Mouse (Mus musculus) lung, embryonic 14.5 days (tissue): ENCODE data around the gene Ascc3. TPM values are rescaled to one million over a fixed set of nuclear protein-coding genes. Genes with fewer than 3 reads are reported as not detected.
A peak's percentile ranks its signal among the peaks of the same experiment; 100 is the strongest.

Source experiments
- ATAC-seq: fragments of 200-750 bp; cut with Nextera tagmentation; 2 replicates; pipeline ENCODE4 v1.8.0; 2017; ENCODE audit warnings: mild to moderate bottlenecking, moderate TSS enrichment, moderate library complexity; ENCODE audit not compliant: insufficient read depth
- DNase-seq: peaks from one replicate; pipeline ENCODE4 v3.0.0-alpha.2; 2015
- H3K27ac ChIP-seq: fragments of 300-500 bp; sonication (generic); 2 replicates; pipeline ENCODE4 v1.5.1; 2014; ENCODE audit warnings: low read depth, mild to moderate bottlenecking, moderate library complexity
- H3K27me3 ChIP-seq: fragments of 300-500 bp; sonication (generic); 2 replicates; pipeline ENCODE4 v1.6.1; 2014; ENCODE audit warnings: low read length, control low read depth; ENCODE audit not compliant: insufficient read depth
- H3K36me3 ChIP-seq: fragments of 300-500 bp; sonication (generic); 2 replicates; pipeline ENCODE4 v1.6.1; 2014; ENCODE audit warnings: control low read depth; ENCODE audit not compliant: insufficient read depth
- H3K4me1 ChIP-seq: fragments of 300-500 bp; sonication (generic); 2 replicates; pipeline ENCODE4 v1.6.1; 2014; ENCODE audit warnings: antibody characterized with exemption, control low read depth; ENCODE audit not compliant: insufficient read depth
- H3K4me2 ChIP-seq: fragments of 300-500 bp; sonication (generic); 2 replicates; pipeline ENCODE4 v1.6.1; 2014; ENCODE audit warnings: mild to moderate bottlenecking
- H3K4me3 ChIP-seq: fragments of 300-500 bp; sonication (generic); 2 replicates; pipeline ENCODE4 v1.5.1; 2014; ENCODE audit warnings: low read depth, low read length
- H3K9ac ChIP-seq: fragments of 300-500 bp; sonication (generic); 2 replicates; pipeline ENCODE4 v1.6.1; 2014
- H3K9me3 ChIP-seq: fragments of 300-500 bp; sonication (generic); 2 replicates; pipeline ENCODE4 v1.6.1; 2016; ENCODE audit warnings: low read depth, low read length, control low read depth
- CTCF ChIP-seq: IDR thresholded peaks from 2 replicates; pipeline ENCODE4 v1.5.1; 2016; ENCODE audit warnings: antibody characterized with exemption, low read depth
- WGBS: fragments of 180-500 bp; shearing (Covaris S2); extraction: QIAGEN DNeasy Blood & Tissue Kit; methylation state at CpG from one replicate; pipeline ENCODE4 v1.1.7; 2014; 5-methylcytosine and 5-hydroxymethylcytosine counted together
- polyA plus RNA-seq: library from polyadenylated mRNA; unstranded; fragments of >200 nt; fragmentation: Nextera tagmentation; extraction: Ambion mirVana; gene quantifications from 2 replicates; pipeline ENCODE4 v1.2.1, GENCODE M21; 2014

Gene Ascc3
- polyA plus RNA-seq, 1 experiment from 2014 or later, result 24.8 TPM

DNA sequence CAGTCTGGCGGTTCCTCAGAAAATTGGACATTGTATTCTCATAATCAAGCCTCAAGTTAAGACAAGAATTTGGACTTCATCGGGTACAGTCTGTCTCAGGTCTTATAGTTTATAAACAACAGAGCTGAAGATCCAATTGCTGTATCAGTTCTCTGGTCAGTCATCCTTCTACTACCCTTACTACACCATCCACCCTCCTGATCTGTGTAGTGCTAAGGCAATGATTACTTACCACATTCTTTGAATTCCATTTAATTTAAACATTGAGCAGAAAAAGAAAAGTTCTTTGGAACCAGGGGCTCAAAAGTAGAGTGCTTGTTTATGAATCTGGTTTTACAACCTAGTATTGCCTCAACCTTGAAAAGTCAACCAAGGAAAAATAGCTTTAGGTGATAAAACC is 213.7 kb downstream of the Ascc3 start:
- H3K36me3 ChIP-seq, result no peaks in the 10 kb centered on the region
- DNase-seq (peak; percentile 6), ATAC-seq (peak; percentile 66; the same call in 1 of the 2 replicates)
- no peak overlapping the region for H3K4me3 ChIP-seq
- 60% methylated on average over 2 of the region's 2 CpGs for WGBS
- H3K4me1 ChIP-seq, result no peaks in the 10 kb centered on the region
- H3K27me3 ChIP-seq, result no peaks in the 10 kb centered on the region
- no peak overlapping the region for H3K4me2 ChIP-seq
- H3K9me3 ChIP-seq, result no peaks in the 10 kb centered on the region
- TF ChIP-seq CTCF, result no peak
- no peak overlapping the region for H3K9ac ChIP-seq
- H3K27ac ChIP-seq, result no peak overlapping the region

DNA sequence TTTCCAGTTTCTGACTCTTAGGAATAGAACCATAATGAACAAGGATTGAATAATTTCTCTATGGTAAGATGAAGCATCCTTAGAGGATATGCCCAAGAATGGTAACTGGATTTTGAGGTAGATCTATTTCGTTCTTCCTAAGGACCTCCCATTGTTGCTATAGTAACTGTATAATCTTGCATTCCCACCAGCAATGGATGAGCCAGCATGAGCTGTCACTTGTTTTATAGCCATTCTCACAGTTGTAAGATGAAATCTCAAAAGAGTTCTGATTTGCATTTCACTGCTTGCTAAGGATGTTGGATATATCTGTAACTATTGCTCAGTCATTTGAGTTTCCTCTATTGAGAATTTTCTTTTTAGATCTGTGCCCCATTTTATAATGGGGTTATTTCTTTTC is 229.9 kb downstream of the Ascc3 start:
- H3K27ac ChIP-seq, result no peak overlapping the region
- no peaks in the 10 kb centered on the region for H3K4me1 ChIP-seq
- no peak for TF ChIP-seq CTCF
- H3K9me3 ChIP-seq, result no peaks in the 10 kb centered on the region
- ATAC-seq, result no peak
- WGBS, result 88% methylated on average over 1 of the region's 1 CpGs
- H3K4me2 ChIP-seq, result no peak overlapping the region
- no peaks in the 10 kb centered on the region for H3K36me3 ChIP-seq
- H3K9ac ChIP-seq, result no peak overlapping the region
- H3K4me3 ChIP-seq, result no peak overlapping the region
- no peak for DNase-seq
- no peaks in the 10 kb centered on the region for H3K27me3 ChIP-seq

DNA sequence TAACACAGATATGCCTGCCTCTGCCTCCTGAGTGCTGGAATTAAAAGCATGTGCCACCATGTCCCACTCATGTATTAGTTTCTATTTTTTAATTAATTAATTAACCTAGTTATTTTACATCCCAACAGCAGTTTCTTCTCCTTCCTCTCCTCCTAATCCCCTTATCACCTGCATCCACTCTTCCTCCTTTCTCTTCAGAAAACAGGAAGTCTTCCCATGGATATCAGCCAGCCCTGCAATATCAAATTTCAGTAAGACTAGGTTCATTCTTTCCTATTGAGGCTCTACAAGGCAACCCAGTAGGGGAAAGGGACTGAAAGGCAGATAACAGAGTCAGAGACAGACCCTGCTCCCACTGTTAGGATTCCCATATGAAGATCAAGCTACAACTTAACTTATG is 234.4 kb downstream of the Ascc3 start:
- Histone ChIP-seq H3K27me3 (no peaks in the 10 kb centered on the region), H3K9ac (no peak overlapping the region), H3K4me3 (no peak overlapping the region), H3K4me1 (no peaks in the 10 kb centered on the region), H3K36me3 (no peaks in the 10 kb centered on the region), H3K27ac (no peak overlapping the region), H3K9me3 (no peaks in the 10 kb centered on the region), H3K4me2 (no peak overlapping the region)
- no peak for ATAC-seq
- TF ChIP-seq CTCF, result no peak
- DNase-seq, result no peak

DNA sequence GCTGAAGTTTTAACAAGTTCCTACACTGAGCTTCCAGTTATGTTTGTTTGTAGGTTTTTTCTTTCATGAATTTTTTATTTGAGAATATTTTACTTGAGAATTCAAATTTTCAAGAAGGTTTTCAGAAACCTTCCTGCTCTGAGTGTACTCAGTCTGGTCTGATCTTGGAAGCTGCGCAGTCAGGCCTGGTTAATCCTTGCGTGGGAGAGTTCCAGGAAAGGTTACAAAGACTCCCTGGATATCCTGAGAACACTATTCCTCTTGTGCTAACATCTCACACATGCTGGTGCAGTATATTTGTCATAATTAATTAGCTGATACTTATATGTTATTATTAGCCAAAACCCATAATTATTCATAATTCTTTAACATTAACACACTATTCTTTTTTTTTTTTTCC is 242.1 kb downstream of the Ascc3 start:
- Histone ChIP-seq H3K9ac (no peak overlapping the region), H3K4me1 (no peaks in the 10 kb centered on the region), H3K27ac (no peak overlapping the region), H3K27me3 (no peaks in the 10 kb centered on the region), H3K36me3 (no peaks in the 10 kb centered on the region), H3K4me2 (no peak overlapping the region), H3K9me3 (no peaks in the 10 kb centered on the region), H3K4me3 (no peak overlapping the region)
- TF ChIP-seq CTCF, result no peak
- ATAC-seq, result no peak
- WGBS, result 64% methylated on average over 2 of the region's 2 CpGs
- no peak for DNase-seq

DNA sequence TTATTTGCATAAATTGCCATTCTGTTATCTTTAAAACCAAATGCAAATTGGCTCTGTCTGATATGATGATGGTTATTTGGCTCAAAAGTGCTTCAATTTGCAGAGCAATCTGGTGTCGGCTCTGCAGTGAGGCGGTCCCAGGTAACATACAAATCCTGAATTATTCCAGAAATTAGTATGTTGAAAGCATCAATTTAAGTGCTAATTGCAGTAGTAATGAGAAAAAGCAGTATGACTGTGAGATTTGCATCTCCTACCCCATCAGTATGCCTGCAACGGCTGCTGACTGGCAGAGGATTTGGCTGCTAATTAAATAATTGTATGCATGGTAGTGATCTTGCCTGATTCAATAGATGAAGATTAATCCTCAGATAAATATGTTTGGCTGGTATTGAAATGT is 250.9 kb downstream of the Ascc3 start:
- DNase-seq (no peak), ATAC-seq (no peak)
- Histone ChIP-seq H3K27ac (no peak overlapping the region), H3K36me3 (peaks cover 6% of the 10 kb centered on the region; the same call in 1 of the 2 replicates), H3K9ac (no peak overlapping the region), H3K27me3 (no peaks in the 10 kb centered on the region), H3K4me1 (no peaks in the 10 kb centered on the region), H3K9me3 (no peaks in the 10 kb centered on the region), H3K4me3 (no peak overlapping the region), H3K4me2 (no peak overlapping the region)
- TF ChIP-seq CTCF, result no peak
- 88% methylated on average over 3 of the region's 3 CpGs for WGBS

DNA sequence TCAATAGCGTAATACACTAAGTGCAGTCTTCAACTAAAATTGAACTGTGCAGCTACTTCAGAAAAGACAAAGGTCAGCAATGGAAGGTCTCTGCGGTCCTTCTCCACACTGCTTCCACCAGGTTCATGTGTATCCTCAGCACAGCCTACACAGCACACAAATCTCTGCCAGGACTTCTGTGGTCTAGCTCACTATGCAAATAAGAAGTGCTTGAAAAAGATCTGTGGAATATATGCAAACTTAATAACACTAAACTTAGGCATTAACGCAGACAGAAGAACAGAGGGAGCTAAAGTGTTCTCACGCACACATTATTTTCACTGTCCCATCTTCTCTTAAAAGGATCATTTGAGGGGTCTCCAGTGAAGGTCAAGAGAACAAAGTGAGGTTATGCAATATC is 275.7 kb downstream of the Ascc3 start:
- H3K4me1 ChIP-seq, result no peaks in the 10 kb centered on the region
- WGBS, result 62% methylated on average over 4 of the region's 4 CpGs
- no peaks in the 10 kb centered on the region for H3K27me3 ChIP-seq
- no peaks in the 10 kb centered on the region for H3K9me3 ChIP-seq
- H3K4me3 ChIP-seq, result no peak overlapping the region
- ATAC-seq (no peak), DNase-seq (no peak)
- H3K27ac ChIP-seq, result no peak overlapping the region
- H3K9ac ChIP-seq, result no peak overlapping the region
- no peak overlapping the region for H3K4me2 ChIP-seq
- H3K36me3 ChIP-seq, result no peaks in the 10 kb centered on the region
- no peak for TF ChIP-seq CTCF

DNA sequence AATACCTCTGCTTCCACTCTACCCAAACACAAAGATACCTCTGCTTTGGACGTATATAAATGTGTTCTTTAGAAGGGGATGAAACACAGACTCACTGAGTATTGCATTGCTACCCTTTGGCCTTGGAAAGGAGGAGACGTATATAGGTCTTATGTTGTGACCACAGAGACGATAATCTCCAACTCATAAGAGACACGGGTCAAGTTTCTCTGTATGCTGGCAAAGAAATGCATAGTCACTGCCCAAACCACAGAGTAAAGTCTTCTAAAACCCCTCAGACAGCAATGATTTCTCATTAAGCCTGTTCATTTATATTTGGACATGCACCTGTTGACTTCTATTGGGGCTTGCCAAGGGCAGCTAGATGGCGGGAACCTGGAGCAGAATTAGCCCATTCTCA is 284.5 kb downstream of the Ascc3 start:
- ATAC-seq (no peak), DNase-seq (no peak)
- Histone ChIP-seq H3K27me3 (no peaks in the 10 kb centered on the region), H3K36me3 (no peaks in the 10 kb centered on the region), H3K4me2 (no peak overlapping the region), H3K9ac (no peak overlapping the region), H3K27ac (no peak overlapping the region), H3K4me3 (no peak overlapping the region), H3K9me3 (no peaks in the 10 kb centered on the region), H3K4me1 (no peaks in the 10 kb centered on the region)
- TF ChIP-seq CTCF, result no peak
- WGBS, result 77% methylated on average over 5 of the region's 5 CpGs

DNA sequence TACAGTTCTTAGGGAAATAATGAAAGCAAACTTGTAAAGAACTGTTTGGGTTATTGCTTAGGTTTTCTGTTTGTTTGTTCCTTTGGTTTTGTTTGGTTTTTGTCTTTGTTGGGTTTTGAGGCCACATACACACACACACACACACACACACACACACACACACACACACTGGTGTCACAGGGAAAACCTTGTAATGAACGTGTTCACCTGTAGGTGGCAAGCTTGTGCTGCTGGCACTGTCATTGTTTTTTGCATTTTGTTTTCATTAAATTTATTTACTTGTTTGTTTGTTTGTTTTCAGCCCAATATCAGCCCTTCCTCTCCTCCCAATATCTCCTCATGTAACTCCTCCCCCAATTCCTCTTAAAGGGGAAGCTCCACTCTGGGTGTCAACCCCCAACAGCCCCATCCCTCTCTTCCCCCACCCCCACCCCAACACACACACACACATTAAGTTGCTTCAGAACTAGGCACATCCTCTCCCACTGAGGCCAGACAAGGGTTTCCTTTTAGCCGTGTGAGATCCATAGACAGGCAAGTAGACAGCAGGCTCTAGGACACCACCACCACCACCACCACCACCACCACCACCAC is 289.1 kb downstream of the Ascc3 start:
- no peaks in the 10 kb centered on the region for H3K9me3 ChIP-seq
- ATAC-seq (no peak), DNase-seq (peak; percentile 30)
- WGBS, result 20% methylated on average over 2 of the region's 2 CpGs
- H3K4me3 ChIP-seq, result no peak overlapping the region
- no peaks in the 10 kb centered on the region for H3K27me3 ChIP-seq
- H3K9ac ChIP-seq, result no peak overlapping the region
- no peaks in the 10 kb centered on the region for H3K4me1 ChIP-seq
- peak; percentile 57 for TF ChIP-seq CTCF
- no peak overlapping the region for H3K27ac ChIP-seq
- H3K36me3 ChIP-seq, result no peaks in the 10 kb centered on the region
- no peak overlapping the region for H3K4me2 ChIP-seq
